Mouse (Mus musculus): Measurements from ENCODE around the gene Hexim2. TPM values are rescaled to one million over a fixed set of nuclear protein-coding genes. Genes with fewer than 3 reads are reported as not detected.
A peak's percentile ranks its signal among the peaks of the same experiment; 100 is the strongest.

Gene Hexim2
- total and polyA plus RNA-seq, 2 experiments from 2014 or later, result 28.9 to 30.2 TPM

DNA sequence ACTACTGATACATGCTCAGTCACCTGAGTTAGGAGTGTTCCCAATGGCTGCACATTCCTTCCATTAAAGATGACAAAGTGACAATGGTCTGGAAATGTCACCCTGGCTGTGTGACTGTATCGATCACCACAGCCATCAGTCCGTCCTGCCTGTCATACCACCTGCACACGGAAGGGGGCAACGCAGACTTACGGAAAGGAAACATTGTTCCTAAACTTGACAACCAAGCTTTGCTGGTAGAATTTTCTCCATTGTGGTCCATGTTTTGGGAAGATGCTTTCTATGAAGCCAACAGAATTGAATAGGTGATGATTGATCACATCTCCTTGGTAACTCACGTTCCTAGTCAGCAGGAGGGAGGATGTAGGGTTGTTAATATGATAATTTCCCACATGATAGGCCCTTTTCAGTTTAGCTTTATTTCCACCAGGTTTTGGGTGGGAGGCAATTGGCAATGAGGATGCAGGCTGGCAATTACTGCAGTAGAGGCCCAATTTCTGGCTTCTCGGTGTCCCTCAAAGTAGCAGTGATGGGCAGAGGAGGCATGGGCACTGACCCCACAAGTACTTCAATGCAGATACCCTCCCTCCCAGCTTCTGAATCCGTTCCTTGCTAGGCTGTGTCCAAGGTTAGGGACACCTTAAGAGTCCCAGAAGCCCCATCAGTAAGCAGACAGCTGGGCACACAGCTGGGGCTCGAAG, 36.6 kb downstream of the Hexim2 start:
- peak; percentile 98 for TF ChIP-seq CTCF (IDR thresholded peaks at IDR 0.05; ENCODE audit: low read depth)
- H3K27ac ChIP-seq, result peak overlapping the region; percentile 54; the same call in 1 of the 2 replicates
- H3K4me1 ChIP-seq (ENCODE audit: insufficient read depth, low read length), result peaks cover 6% of the 10 kb centered on the region
- H3K9me3 ChIP-seq (ENCODE audit: low read length), result no peaks in the 10 kb centered on the region
- H3K9ac ChIP-seq (replicated peaks; ENCODE audit: low read length), result no peak overlapping the region
- H3K27me3 ChIP-seq (ENCODE audit: insufficient read depth, low read length), result no peaks in the 10 kb centered on the region
- no peak overlapping the region for H3K4me3 ChIP-seq (ENCODE audit: low read length)
- ATAC-seq (no peak), DNase-seq (ENCODE audit: low spot score) (peak; percentile 84)
- 24% methylated on average over 9 of the region's 9 CpGs for WGBS
- no peaks in the 10 kb centered on the region for H3K36me3 ChIP-seq (ENCODE audit: insufficient read depth, low read length)
- no peak overlapping the region; the same call in 1 of the 2 replicates for H3K4me2 ChIP-seq (ENCODE audit: low read depth, low read length)

DNA sequence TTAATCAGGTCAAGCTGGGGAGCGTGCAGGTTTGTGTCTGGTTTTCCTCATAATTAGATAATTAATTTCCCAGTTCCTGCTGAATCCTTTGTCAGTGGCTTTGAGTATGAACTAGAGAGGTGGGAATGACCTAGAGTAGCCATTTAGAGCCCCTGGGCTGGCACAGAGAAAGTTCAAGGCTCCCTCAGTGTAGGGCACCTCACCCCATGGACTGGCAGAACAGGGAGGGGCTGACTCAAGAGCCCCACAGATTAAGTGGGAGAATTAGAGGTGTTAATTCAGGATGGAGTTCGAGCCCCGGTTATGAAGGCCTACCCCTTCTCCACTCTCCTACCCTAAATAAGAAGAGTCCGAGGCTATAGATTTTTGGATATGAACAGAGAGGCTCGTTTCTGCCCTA, 37.4 kb downstream of the Hexim2 start:
- Histone ChIP-seq H3K36me3 (ENCODE audit: insufficient read depth, low read length) (no peaks in the 10 kb centered on the region), H3K9ac (replicated peaks; ENCODE audit: low read length) (no peak overlapping the region), H3K9me3 (ENCODE audit: low read length) (no peaks in the 10 kb centered on the region), H3K27ac (no peak overlapping the region; the same call in 1 of the 2 replicates), H3K4me2 (ENCODE audit: low read depth, low read length) (peak overlapping the region; percentile 86), H3K4me3 (ENCODE audit: low read length) (peak overlapping the region; percentile 74; the same call in 1 of the 2 replicates), H3K27me3 (ENCODE audit: insufficient read depth, low read length) (no peaks in the 10 kb centered on the region), H3K4me1 (ENCODE audit: insufficient read depth, low read length) (peaks cover 6% of the 10 kb centered on the region)
- TF ChIP-seq CTCF (IDR thresholded peaks at IDR 0.05; ENCODE audit: low read depth), result no peak
- WGBS, result 82% methylated on average over 5 of the region's 5 CpGs
- ATAC-seq (no peak), DNase-seq (ENCODE audit: low spot score) (no peak)

DNA sequence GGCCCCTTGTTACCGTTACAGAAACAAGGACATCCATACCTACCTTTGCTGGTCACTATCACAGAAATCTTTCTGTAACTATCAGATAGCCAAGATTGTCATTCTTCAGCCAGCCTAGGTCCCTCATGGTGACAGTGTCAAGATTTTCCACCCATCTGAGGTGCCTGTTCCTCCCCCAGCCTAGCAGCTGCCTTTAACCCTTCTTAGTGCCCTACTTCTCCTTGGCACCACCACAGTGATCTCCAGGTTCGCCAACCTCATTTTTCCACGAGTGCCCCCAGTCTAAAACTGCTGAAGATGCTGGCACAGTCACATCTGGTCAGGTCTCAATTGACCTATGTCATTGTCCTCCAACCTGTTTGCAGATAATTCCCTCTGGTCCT, 37.9 kb downstream of the Hexim2 start:
- Histone ChIP-seq H3K27me3 (ENCODE audit: insufficient read depth, low read length) (no peaks in the 10 kb centered on the region), H3K36me3 (ENCODE audit: insufficient read depth, low read length) (no peaks in the 10 kb centered on the region), H3K4me3 (ENCODE audit: low read length) (peak overlapping the region; percentile 74), H3K9me3 (ENCODE audit: low read length) (no peaks in the 10 kb centered on the region), H3K4me2 (ENCODE audit: low read depth, low read length) (peak overlapping the region; percentile 86), H3K27ac (peak overlapping the region; percentile 65; the same call in 1 of the 2 replicates), H3K4me1 (ENCODE audit: insufficient read depth, low read length) (peaks cover 6% of the 10 kb centered on the region), H3K9ac (replicated peaks; ENCODE audit: low read length) (peak overlapping the region; percentile 84)
- TF ChIP-seq CTCF (IDR thresholded peaks at IDR 0.05; ENCODE audit: low read depth), result no peak
- ATAC-seq, result peak; percentile 8; the same call in 1 of the 2 replicates
- WGBS, result 34% methylated on average over 3 of the region's 3 CpGs
- DNase-seq (ENCODE audit: low spot score), result no peak

DNA sequence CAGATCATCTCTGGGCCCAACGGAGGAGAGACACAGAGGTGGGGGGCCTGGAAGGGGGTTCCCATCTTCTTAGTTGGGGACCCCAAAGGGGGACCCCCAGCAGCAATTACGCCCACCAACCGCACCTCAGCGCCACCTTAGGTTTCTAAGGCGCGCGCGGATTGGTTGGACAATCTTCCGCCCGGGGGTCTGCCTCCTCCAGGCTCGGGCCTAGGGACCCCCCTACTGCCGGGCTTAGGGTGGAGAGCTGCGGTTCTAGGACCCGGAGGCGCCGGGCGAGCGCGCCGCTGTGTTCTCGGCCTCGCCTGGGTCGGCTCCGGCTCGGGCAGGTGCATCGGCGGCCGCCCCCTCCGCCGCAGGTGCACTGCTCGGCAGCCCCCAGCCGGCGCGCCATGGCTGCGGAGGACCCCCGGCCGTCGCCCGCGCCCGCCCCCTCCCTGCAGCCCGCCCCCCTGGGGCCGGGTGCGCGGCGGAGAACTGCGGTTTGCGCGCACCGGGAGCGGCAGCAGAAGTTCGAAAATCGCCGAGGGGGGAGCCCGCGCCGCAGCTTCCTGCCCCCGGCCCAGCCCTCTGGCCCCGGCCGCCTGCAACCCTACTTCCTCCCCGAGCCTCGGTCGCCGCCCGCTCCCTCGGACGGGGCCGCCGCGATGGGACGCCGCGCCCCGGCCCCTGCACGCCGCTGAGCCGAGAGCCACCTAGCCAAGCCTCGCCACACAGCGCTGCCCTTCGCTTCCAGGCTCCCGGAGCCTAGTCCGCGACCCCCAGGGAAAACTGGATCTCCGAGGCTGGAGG, 38.5 kb downstream of the Hexim2 start, which contains the start of gene Fmnl1:
TSS of gene Fmnl1 (plus strand) at position 614 of the 792 bp plus-strand sequence.
- Histone ChIP-seq H3K36me3 (ENCODE audit: insufficient read depth, low read length) (no peaks in the 10 kb centered on the region), H3K4me1 (ENCODE audit: insufficient read depth, low read length) (peaks cover 6% of the 10 kb centered on the region), H3K27ac (peak within 1 kb of the TSS; percentile 65), H3K4me3 (ENCODE audit: low read length) (peak within 1 kb of the TSS; percentile 74), H3K27me3 (ENCODE audit: insufficient read depth, low read length) (no peaks in the 10 kb centered on the region), H3K9me3 (ENCODE audit: low read length) (no peaks in the 10 kb centered on the region), H3K4me2 (ENCODE audit: low read depth, low read length) (peak within 1 kb of the TSS; percentile 86), H3K9ac (replicated peaks; ENCODE audit: low read length) (peak within 1 kb of the TSS; percentile 84)
- no peak for TF ChIP-seq CTCF (IDR thresholded peaks at IDR 0.05; ENCODE audit: low read depth)
- under 1% methylated on average over 56 of the region's 84 CpGs for WGBS
- DNase-seq (ENCODE audit: low spot score) (peak; percentile 80), ATAC-seq (peak; percentile 79)

DNA sequence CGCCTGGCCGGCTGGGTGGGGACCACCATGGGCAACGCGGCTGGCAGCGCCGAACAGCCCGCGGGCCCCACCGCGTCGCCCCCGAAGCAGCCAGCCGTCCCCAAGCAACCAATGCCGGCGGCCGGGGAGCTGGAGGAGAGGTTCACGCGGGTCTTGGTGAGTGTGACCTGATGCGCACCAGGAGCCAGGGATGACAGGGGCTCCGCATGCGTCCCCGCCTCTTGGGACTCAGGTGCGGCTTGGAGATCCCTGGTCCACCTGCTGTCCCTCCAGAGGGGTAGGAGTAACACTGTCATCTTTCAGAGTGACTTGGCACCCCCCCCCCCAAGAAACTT, 39.0 kb downstream of the Hexim2 start:
- Histone ChIP-seq H3K4me1 (ENCODE audit: insufficient read depth, low read length) (peaks cover 6% of the 10 kb centered on the region), H3K4me2 (ENCODE audit: low read depth, low read length) (peak overlapping the region; percentile 86), H3K27me3 (ENCODE audit: insufficient read depth, low read length) (no peaks in the 10 kb centered on the region), H3K9me3 (ENCODE audit: low read length) (no peaks in the 10 kb centered on the region), H3K9ac (replicated peaks; ENCODE audit: low read length) (peak overlapping the region; percentile 84), H3K36me3 (ENCODE audit: insufficient read depth, low read length) (no peaks in the 10 kb centered on the region), H3K4me3 (ENCODE audit: low read length) (peak overlapping the region; percentile 74), H3K27ac (peak overlapping the region; percentile 65)
- DNase-seq (ENCODE audit: low spot score) (no peak), ATAC-seq (0 out of 2 replicates have a peak, but pooled peaks have one; percentile 9)
- TF ChIP-seq CTCF (IDR thresholded peaks at IDR 0.05; ENCODE audit: low read depth), result no peak
- 3% methylated on average over 23 of the region's 23 CpGs for WGBS

DNA sequence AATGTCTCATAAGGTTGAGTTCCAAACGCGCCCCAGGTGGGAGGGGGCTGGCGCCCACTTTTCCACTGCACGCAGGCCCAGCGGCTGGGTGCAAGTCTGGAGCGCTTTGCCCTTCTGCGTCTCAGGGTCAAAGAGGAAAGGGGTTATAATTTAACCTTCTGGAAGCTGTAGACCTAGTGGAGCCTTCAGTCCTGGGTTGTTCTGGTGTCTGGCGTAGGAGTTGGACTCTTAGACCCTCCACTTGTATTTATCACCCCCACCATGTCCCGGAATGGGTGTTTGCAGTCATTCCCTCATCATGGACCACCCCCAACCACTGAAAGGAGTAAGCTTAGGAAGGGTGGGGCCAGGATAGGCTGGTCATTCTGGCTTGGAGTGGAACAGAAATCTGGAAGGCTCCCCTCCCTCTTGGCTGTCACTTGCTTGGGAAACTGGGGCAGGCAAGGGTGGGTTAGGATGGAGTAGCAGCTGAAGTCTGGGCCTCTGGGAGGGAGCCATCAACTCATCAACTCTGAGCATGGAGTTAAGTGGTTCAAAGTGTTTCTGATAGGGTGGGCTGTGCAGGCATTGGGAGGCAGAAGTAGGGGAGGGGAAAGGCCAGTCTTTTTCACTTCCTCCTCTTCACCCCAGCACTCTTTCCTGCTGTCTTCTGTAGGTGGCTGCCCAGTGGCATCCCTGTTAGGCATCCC, 39.6 kb downstream of the Hexim2 start:
- ATAC-seq, result no peak
- 50% methylated on average over 9 of the region's 9 CpGs for WGBS
- H3K4me1 ChIP-seq (ENCODE audit: insufficient read depth, low read length), result peaks cover 6% of the 10 kb centered on the region
- H3K36me3 ChIP-seq (ENCODE audit: insufficient read depth, low read length), result no peaks in the 10 kb centered on the region
- H3K9ac ChIP-seq (replicated peaks; ENCODE audit: low read length), result peak overlapping the region; percentile 84
- no peak for DNase-seq (ENCODE audit: low spot score)
- H3K27me3 ChIP-seq (ENCODE audit: insufficient read depth, low read length), result no peaks in the 10 kb centered on the region
- H3K4me3 ChIP-seq (ENCODE audit: low read length), result peak overlapping the region; percentile 74
- peak overlapping the region; percentile 86 for H3K4me2 ChIP-seq (ENCODE audit: low read depth, low read length)
- TF ChIP-seq CTCF (IDR thresholded peaks at IDR 0.05; ENCODE audit: low read depth), result no peak
- H3K9me3 ChIP-seq (ENCODE audit: low read length), result no peaks in the 10 kb centered on the region
- H3K27ac ChIP-seq, result no peak overlapping the region

Measured in hindbrain, postnatal 0 days (tissue).